Mouse (Mus musculus) midbrain, embryonic 10.5 days (tissue): ENCODE data around the gene Ush2a. TPM values are rescaled to one million over a fixed set of nuclear protein-coding genes. Genes with fewer than 3 reads are reported as not detected.

Source experiments
- DNase-seq: peaks from one replicate; pipeline ENCODE4 v3.0.0-alpha.2; 2017; ENCODE audit warnings: low spot score
- H3K27ac ChIP-seq: fragments of 300-500 bp; sonication (generic); replicated peaks from 2 replicates; pipeline ENCODE4 v1.5.1; 2016; ENCODE audit warnings: mild to moderate bottlenecking
- H3K27me3 ChIP-seq: fragments of 300-500 bp; sonication (generic); 2 replicates; pipeline ENCODE4 v1.6.1; 2016; ENCODE audit warnings: low read depth, mild to moderate bottlenecking; ENCODE audit not compliant: poor library complexity, severe bottlenecking
- H3K36me3 ChIP-seq: fragments of 300-500 bp; sonication (generic); 2 replicates; pipeline ENCODE4 v1.6.1; 2016; ENCODE audit warnings: mild to moderate bottlenecking, moderate library complexity
- H3K4me1 ChIP-seq: fragments of 300-500 bp; sonication (generic); 2 replicates; pipeline ENCODE4 v1.6.1; 2016
- H3K4me3 ChIP-seq: fragments of 300-500 bp; sonication (generic); 2 replicates; pipeline ENCODE4 v1.5.1; 2016; ENCODE audit warnings: mild to moderate bottlenecking, moderate library complexity
- H3K9me3 ChIP-seq: fragments of 300-500 bp; sonication (generic); replicated peaks from 2 replicates; pipeline ENCODE4 v1.6.1; 2016; ENCODE audit warnings: mild to moderate bottlenecking
- WGBS: fragments of 180-500 bp; shearing (Covaris S2); methylation state at CpG from one replicate; pipeline ENCODE4 v1.1.7; 2016; 5-methylcytosine and 5-hydroxymethylcytosine counted together
- polyA plus RNA-seq: library from polyadenylated mRNA; unstranded; fragments of >200 nt; fragmentation: Nextera tagmentation; extraction: Ambion mirVana; gene quantifications from 2 replicates; pipeline ENCODE4 v1.2.1, GENCODE M21; 2016

Ush2a gene
- polyA plus RNA-seq, 1 experiment from 2014 or later: 0.12 TPM

GRCm38 (mm10) chr1:188910656-188911055 lies 648.8 kb downstream of the Ush2a start:
- Histone ChIP-seq H3K36me3 (no peaks in the 10 kb centered on the region), H3K9me3 (no peaks in the 10 kb centered on the region), H3K4me1 (0 out of 2 replicates have a peak, but pooled peaks cover 3% of the 10 kb centered on the region), H3K27me3 (no peaks in the 10 kb centered on the region), H3K4me3 (no peak overlapping the region), H3K27ac (no peak overlapping the region)
- DNase-seq: no peak
- WGBS: 92% methylated on average over 11 of the region's 11 CpGs

- 54% methylated on average over 1 of the region's 1 CpGs for WGBS
- no peaks in the 10 kb centered on the region for H3K27me3 ChIP-seq
- DNase-seq: no peak
- H3K9me3 ChIP-seq: no peaks in the 10 kb centered on the region
- H3K4me1 ChIP-seq: no peaks in the 10 kb centered on the region
- no peak overlapping the region for H3K27ac ChIP-seq
- H3K36me3 ChIP-seq: no peaks in the 10 kb centered on the region
- no peak overlapping the region for H3K4me3 ChIP-seq
Measured at GRCm38 (mm10) chr1:188919946-188920345, 658.1 kb downstream of the Ush2a start.

GRCm38 (mm10) chr1:188937246-188937780 lies 675.5 kb downstream of the Ush2a start:
- 94% methylated on average over 14 of the region's 14 CpGs for WGBS
- Histone ChIP-seq H3K4me1 (no peaks in the 10 kb centered on the region), H3K36me3 (no peaks in the 10 kb centered on the region), H3K9me3 (no peaks in the 10 kb centered on the region), H3K4me3 (no peak overlapping the region), H3K27me3 (no peaks in the 10 kb centered on the region), H3K27ac (no peak overlapping the region)
- no peak for DNase-seq

GRCm38 (mm10) chr1:188945326-188945725 lies 683.5 kb downstream of the Ush2a start:
- Histone ChIP-seq H3K4me1 (peaks cover 10% of the 10 kb centered on the region; the same call in 1 of the 2 replicates), H3K36me3 (no peaks in the 10 kb centered on the region), H3K9me3 (no peaks in the 10 kb centered on the region), H3K4me3 (no peak overlapping the region), H3K27me3 (no peaks in the 10 kb centered on the region), H3K27ac (no peak overlapping the region)
- no peak for DNase-seq
- 55% methylated on average over 8 of the region's 8 CpGs for WGBS

- no peaks in the 10 kb centered on the region for H3K27me3 ChIP-seq
- WGBS: 91% methylated on average over 11 of the region's 11 CpGs
- H3K4me3 ChIP-seq: no peak overlapping the region
- no peaks in the 10 kb centered on the region for H3K9me3 ChIP-seq
- peaks cover 10% of the 10 kb centered on the region; the same call in 1 of the 2 replicates for H3K4me1 ChIP-seq
- no peaks in the 10 kb centered on the region for H3K36me3 ChIP-seq
- DNase-seq: no peak
- H3K27ac ChIP-seq: no peak overlapping the region
Measured at GRCm38 (mm10) chr1:188946849-188947248, 685.0 kb downstream of the Ush2a start.

GRCm38 (mm10) chr1:188947794-188948193 lies 686.0 kb downstream of the Ush2a start:
- Histone ChIP-seq H3K4me1 (peaks cover 10% of the 10 kb centered on the region; the same call in 1 of the 2 replicates), H3K27ac (no peak overlapping the region), H3K36me3 (no peaks in the 10 kb centered on the region), H3K27me3 (no peaks in the 10 kb centered on the region), H3K4me3 (no peak overlapping the region), H3K9me3 (no peaks in the 10 kb centered on the region)
- no peak for DNase-seq
- WGBS: 63% methylated on average over 5 of the region's 5 CpGs

GRCm38 (mm10) chr1:188948276-188948675 lies 686.5 kb downstream of the Ush2a start:
- H3K4me1 ChIP-seq: peaks cover 10% of the 10 kb centered on the region; the same call in 1 of the 2 replicates
- H3K36me3 ChIP-seq: no peaks in the 10 kb centered on the region
- no peak overlapping the region for H3K27ac ChIP-seq
- H3K4me3 ChIP-seq: no peak overlapping the region
- H3K27me3 ChIP-seq: no peaks in the 10 kb centered on the region
- WGBS: 81% methylated on average over 9 of the region's 9 CpGs
- no peak for DNase-seq
- H3K9me3 ChIP-seq: no peaks in the 10 kb centered on the region

GRCm38 (mm10) chr1:188951091-188951490 lies 689.3 kb downstream of the Ush2a start:
- WGBS: 92% methylated on average over 6 of the region's 6 CpGs
- H3K4me1 ChIP-seq: peaks cover 10% of the 10 kb centered on the region; the same call in 1 of the 2 replicates

GRCm38 (mm10) chr1:188952501-188952900 lies 690.7 kb downstream of the Ush2a start:
- H3K4me3 ChIP-seq: no peak overlapping the region
- DNase-seq: no peak
- H3K4me1 ChIP-seq: 0 out of 2 replicates have a peak, but pooled peaks cover 2% of the 10 kb centered on the region
- no peaks in the 10 kb centered on the region for H3K27me3 ChIP-seq
- 92% methylated on average over 4 of the region's 4 CpGs for WGBS
- no peak overlapping the region for H3K27ac ChIP-seq
- no peaks in the 10 kb centered on the region for H3K36me3 ChIP-seq
- no peaks in the 10 kb centered on the region for H3K9me3 ChIP-seq

More at GRCm38 (mm10) chr1:188951091-188951490, 689.3 kb downstream of the Ush2a start:
- Histone ChIP-seq H3K36me3 (no peaks in the 10 kb centered on the region), H3K4me3 (no peak overlapping the region), H3K27me3 (no peaks in the 10 kb centered on the region), H3K27ac (no peak overlapping the region), H3K9me3 (no peaks in the 10 kb centered on the region)
- DNase-seq: no peak

- Histone ChIP-seq H3K4me3 (no peak overlapping the region), H3K27me3 (no peaks in the 10 kb centered on the region), H3K36me3 (peaks cover 98% of the 10 kb centered on the region), H3K27ac (no peak overlapping the region), H3K9me3 (no peaks in the 10 kb centered on the region), H3K4me1 (no peaks in the 10 kb centered on the region; the same call in 1 of the 2 replicates)
- DNase-seq: no peak
- WGBS: 91% methylated on average over 6 of the region's 6 CpGs
Measured at GRCm38 (mm10) chr1:188973078-188973477, 711.3 kb downstream of the Ush2a start.

- Histone ChIP-seq H3K36me3 (peaks cover 98% of the 10 kb centered on the region), H3K4me1 (no peaks in the 10 kb centered on the region; the same call in 1 of the 2 replicates), H3K27ac (no peak overlapping the region), H3K27me3 (no peaks in the 10 kb centered on the region), H3K4me3 (no peak overlapping the region), H3K9me3 (no peaks in the 10 kb centered on the region)
- DNase-seq: no peak
- WGBS: 95% methylated on average over 16 of the region's 16 CpGs
Measured at GRCm38 (mm10) chr1:188973926-188974325, 712.1 kb downstream of the Ush2a start.

GRCm38 (mm10) chr1:188980050-188980449 lies 718.2 kb downstream of the Ush2a start:
- H3K36me3 ChIP-seq: peaks cover 98% of the 10 kb centered on the region
- H3K27ac ChIP-seq: no peak overlapping the region
- no peaks in the 10 kb centered on the region for H3K27me3 ChIP-seq
- no peak overlapping the region for H3K4me3 ChIP-seq
- no peaks in the 10 kb centered on the region for H3K4me1 ChIP-seq
- no peaks in the 10 kb centered on the region for H3K9me3 ChIP-seq
- WGBS: 31% methylated on average over 3 of the region's 3 CpGs
- DNase-seq: peak; percentile 68

- peaks cover 89% of the 10 kb centered on the region for H3K36me3 ChIP-seq
- WGBS: 49% methylated on average over 4 of the region's 4 CpGs
- no peak overlapping the region for H3K4me3 ChIP-seq
- no peaks in the 10 kb centered on the region for H3K9me3 ChIP-seq
- no peak overlapping the region for H3K27ac ChIP-seq
- no peaks in the 10 kb centered on the region for H3K4me1 ChIP-seq
- H3K27me3 ChIP-seq: no peaks in the 10 kb centered on the region
- no peak for DNase-seq
Measured at GRCm38 (mm10) chr1:188993218-188993617, 731.4 kb downstream of the Ush2a start.
